Mouse (Mus musculus) stomach, embryonic 15.5 days (tissue): ENCODE measurements around the gene Gstm2. TPM values are rescaled to one million over a fixed set of nuclear protein-coding genes. Genes with fewer than 3 reads are reported as not detected.
A peak's percentile ranks its signal among the peaks of the same experiment; 100 is the strongest.
"Not testable (repeated sequence)": the region's sequence is repeated elsewhere in the genome, so short reads cannot be mapped to it uniquely, and the experiment has no call there.

Experiments used
- ATAC-seq: fragments of 200-750 bp; cut with Nextera tagmentation; 2 replicates; pipeline ENCODE4 v1.8.0; 2017; ENCODE audit warnings: low read depth, moderate number of reproducible peaks, moderate TSS enrichment; ENCODE audit not compliant: insufficient read depth, low FRiP score
- H3K27ac ChIP-seq: fragments of 300-500 bp; sonication (generic); 2 replicates; pipeline ENCODE4 v1.5.1; 2015; ENCODE audit warnings: mild to moderate bottlenecking, inconsistent platforms
- H3K27me3 ChIP-seq: fragments of 300-500 bp; sonication (generic); replicated peaks from 2 replicates; pipeline ENCODE4 v1.6.1; 2015; ENCODE audit warnings: inconsistent platforms
- H3K36me3 ChIP-seq: fragments of 300-500 bp; sonication (generic); 2 replicates; pipeline ENCODE4 v1.6.1; 2015; ENCODE audit warnings: inconsistent platforms
- H3K4me1 ChIP-seq: fragments of 300-500 bp; sonication (generic); 2 replicates; pipeline ENCODE4 v1.6.1; 2015; ENCODE audit warnings: inconsistent platforms
- H3K4me2 ChIP-seq: fragments of 300-500 bp; sonication (generic); 2 replicates; pipeline ENCODE4 v1.6.1; 2015; ENCODE audit warnings: mild to moderate bottlenecking, inconsistent platforms
- H3K4me3 ChIP-seq: fragments of 300-500 bp; sonication (generic); replicated peaks from 2 replicates; pipeline ENCODE4 v1.5.1; 2015; ENCODE audit warnings: inconsistent platforms
- H3K9ac ChIP-seq: fragments of 300-500 bp; sonication (generic); 2 replicates; pipeline ENCODE4 v1.6.1; 2015; ENCODE audit warnings: inconsistent platforms
- H3K9me3 ChIP-seq: fragments of 300-500 bp; sonication (generic); 2 replicates; pipeline ENCODE4 v1.6.1; 2016; ENCODE audit warnings: inconsistent platforms
- WGBS: fragments of 180-500 bp; shearing (Covaris S2); methylation state at CpG from one replicate; pipeline ENCODE4 v1.1.7; 2015; 5-methylcytosine and 5-hydroxymethylcytosine counted together
- polyA plus RNA-seq: library from polyadenylated mRNA; unstranded; fragments of >200 nt; fragmentation: Nextera tagmentation; extraction: Ambion mirVana; gene quantifications from 2 replicates; pipeline ENCODE4 v1.2.1, GENCODE M21; 2015

Gstm2 gene
- polyA plus RNA-seq, 1 experiment from 2014 or later, result 173 TPM

DNA sequence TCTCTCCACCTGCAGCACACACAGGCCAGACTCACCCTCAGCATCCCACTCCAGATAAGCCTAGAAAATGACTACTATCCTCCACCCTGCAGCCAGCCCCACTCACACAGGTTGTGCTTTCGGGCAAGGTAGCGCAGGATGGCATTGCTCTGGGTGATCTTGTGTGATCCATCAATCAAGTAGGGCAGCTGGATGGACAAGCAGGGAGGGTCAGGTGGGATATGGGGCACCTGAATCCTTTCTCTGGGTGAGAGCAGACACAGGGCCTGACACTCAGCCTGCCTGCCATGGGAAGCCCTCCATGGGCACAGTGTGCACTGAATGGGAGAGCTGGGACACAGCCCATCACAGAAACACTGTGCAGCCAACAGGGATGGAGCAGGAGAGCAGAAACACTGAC, 1.1 kb downstream of the Gstm2 start:
- not testable (repeated sequence) for H3K36me3 ChIP-seq, H3K27me3 ChIP-seq, H3K27ac ChIP-seq, H3K4me3 ChIP-seq, H3K9ac ChIP-seq, ATAC-seq, H3K9me3 ChIP-seq
- peaks cover 17% of the 10 kb centered on the region for H3K4me1 ChIP-seq
- H3K4me2 ChIP-seq, result peak overlapping the region; percentile 47
- whole genome bisulfite sequencing, result 91% methylated on average over 2 of the region's 2 CpGs

DNA sequence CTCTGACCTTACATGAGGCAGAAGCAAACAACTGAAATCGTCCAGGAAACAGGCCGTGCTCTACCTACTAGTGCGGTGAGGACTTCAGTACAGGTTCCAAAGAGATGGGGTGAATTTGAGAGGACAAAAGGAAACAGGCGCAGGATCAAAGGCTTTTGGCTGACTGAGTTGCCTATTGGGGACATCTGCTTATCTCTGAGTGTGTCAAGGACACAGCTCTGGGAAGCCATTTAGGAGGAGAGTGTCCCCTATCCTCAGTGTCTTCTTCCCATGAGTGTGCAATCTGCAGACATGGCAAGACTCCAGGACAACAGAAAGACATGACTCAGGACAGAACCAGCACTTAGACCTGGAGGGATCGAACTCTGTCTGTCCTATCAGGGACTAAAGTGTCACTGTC, 1.8 kb downstream of the Gstm2 start:
- H3K9ac ChIP-seq, result no peak overlapping the region
- H3K27me3 ChIP-seq, result no peaks in the 10 kb centered on the region
- peaks cover 17% of the 10 kb centered on the region for H3K4me1 ChIP-seq
- ATAC-seq, result no peak
- H3K4me2 ChIP-seq, result no peak overlapping the region
- H3K36me3 ChIP-seq, result no peaks in the 10 kb centered on the region
- H3K4me3 ChIP-seq, result no peak overlapping the region
- H3K27ac ChIP-seq, result no peak overlapping the region
- WGBS, result 78% methylated on average over 5 of the region's 5 CpGs
- H3K9me3 ChIP-seq, result no peaks in the 10 kb centered on the region

DNA sequence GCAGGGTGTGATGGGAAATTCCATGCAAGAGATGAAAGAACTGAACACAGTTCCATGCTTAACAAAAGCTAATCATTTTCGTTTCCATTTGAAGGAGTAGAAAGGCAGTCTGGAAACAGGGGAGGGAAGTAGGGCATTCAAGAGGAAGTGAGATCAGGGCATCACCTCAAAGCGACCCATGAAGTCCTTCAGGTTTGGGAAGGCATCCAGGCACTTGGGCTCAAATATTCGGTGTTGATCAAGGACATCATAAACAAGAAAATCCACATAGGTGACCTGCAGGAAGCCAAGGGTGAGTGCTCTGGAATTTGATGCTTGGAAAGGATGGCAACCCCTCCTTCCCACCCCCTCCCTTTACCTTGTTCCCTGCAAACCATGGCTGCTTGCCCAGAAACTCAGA, 2.5 kb downstream of the Gstm2 start:
- no peaks in the 10 kb centered on the region for H3K9me3 ChIP-seq
- H3K9ac ChIP-seq, result no peak overlapping the region
- 54% methylated on average over 3 of the region's 3 CpGs for WGBS
- no peak overlapping the region for H3K27ac ChIP-seq
- no peaks in the 10 kb centered on the region for H3K36me3 ChIP-seq
- no peaks in the 10 kb centered on the region for H3K27me3 ChIP-seq
- ATAC-seq, result no peak
- no peak overlapping the region for H3K4me3 ChIP-seq
- H3K4me2 ChIP-seq, result no peak overlapping the region
- H3K4me1 ChIP-seq, result peaks cover 17% of the 10 kb centered on the region

DNA sequence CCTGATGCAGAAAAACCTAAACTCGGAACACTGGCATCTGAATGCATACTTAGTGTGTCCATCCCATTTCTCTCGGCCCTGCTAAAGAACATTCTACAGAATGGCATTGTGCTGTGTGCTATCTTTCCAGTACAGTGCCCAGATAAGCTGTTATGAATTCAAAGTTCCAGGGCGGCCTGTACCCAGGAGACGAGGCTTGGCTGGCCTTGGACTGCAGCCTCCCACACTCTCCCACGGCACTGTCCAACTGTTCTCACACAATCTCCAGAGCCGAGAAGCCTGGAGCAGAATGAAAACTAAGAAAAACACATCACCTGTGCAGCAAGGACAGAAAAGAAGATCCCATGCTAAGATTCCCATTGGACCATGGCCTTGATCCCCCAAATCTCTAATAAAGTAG, 3.5 kb downstream of the Gstm2 start:
- H3K4me2 ChIP-seq, result no peak overlapping the region
- H3K27ac ChIP-seq, result no peak overlapping the region
- H3K4me3 ChIP-seq, result no peak overlapping the region
- WGBS, result 72% methylated on average over 6 of the region's 6 CpGs
- H3K36me3 ChIP-seq, result no peaks in the 10 kb centered on the region
- peaks cover 20% of the 10 kb centered on the region for H3K4me1 ChIP-seq
- H3K9ac ChIP-seq, result no peak overlapping the region
- no peaks in the 10 kb centered on the region for H3K27me3 ChIP-seq
- ATAC-seq, result no peak
- H3K9me3 ChIP-seq, result no peaks in the 10 kb centered on the region

DNA sequence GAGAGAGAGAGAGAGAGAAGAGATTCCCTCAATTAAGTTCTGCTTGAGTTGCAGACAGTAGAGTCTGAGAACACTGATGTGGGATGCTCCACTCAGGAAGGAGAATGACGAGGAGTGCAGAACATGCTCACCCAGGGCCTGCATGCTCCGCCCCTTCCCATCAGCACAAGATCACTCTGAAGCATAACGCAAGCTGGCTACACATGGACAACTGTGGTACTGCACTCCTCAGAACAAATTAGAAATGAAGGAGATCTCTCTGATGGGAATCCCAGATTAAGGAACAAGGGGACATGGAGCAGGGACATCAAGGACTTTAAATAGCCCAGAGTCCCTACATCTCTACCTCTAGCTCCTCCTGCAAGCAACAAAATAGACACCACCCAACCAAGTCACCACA, 5.0 kb downstream of the Gstm2 start:
- ATAC-seq, result no peak
- Histone ChIP-seq H3K36me3 (no peaks in the 10 kb centered on the region), H3K4me3 (no peak overlapping the region), H3K9me3 (no peaks in the 10 kb centered on the region), H3K4me2 (no peak overlapping the region), H3K4me1 (peaks cover 26% of the 10 kb centered on the region), H3K9ac (no peak overlapping the region), H3K27ac (no peak overlapping the region), H3K27me3 (no peaks in the 10 kb centered on the region)
- 67% methylated on average over 3 of the region's 3 CpGs for WGBS

DNA sequence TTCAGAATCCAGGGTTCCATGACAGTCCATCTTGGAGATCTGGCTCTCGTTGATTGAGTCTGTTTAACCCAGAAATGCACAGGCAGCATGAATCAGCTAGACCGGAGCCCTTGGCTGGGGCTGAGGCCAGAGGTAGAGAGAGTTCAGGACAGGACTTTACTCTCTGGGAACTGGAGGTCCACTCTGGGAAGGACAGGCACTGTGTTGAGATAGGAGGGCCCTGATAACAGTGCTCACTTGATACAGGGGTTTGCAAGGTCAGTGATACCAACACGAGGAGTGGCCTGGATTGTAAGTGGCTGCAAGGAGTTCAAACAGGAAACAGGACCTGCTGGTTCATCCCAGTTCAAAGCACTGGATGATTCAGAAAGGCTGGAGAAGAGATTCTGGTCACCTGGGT, 8.6 kb downstream of the Gstm2 start:
- Histone ChIP-seq H3K27me3 (no peaks in the 10 kb centered on the region), H3K9me3 (no peaks in the 10 kb centered on the region), H3K36me3 (no peaks in the 10 kb centered on the region), H3K4me3 (no peak overlapping the region), H3K4me2 (no peak overlapping the region), H3K27ac (peak overlapping the region; percentile 26; the same call in 1 of the 2 replicates), H3K4me1 (peaks cover 13% of the 10 kb centered on the region; the same call in 1 of the 2 replicates), H3K9ac (no peak overlapping the region; the same call in 1 of the 2 replicates)
- 61% methylated on average over 3 of the region's 3 CpGs for WGBS
- ATAC-seq, result peak; percentile 77

DNA sequence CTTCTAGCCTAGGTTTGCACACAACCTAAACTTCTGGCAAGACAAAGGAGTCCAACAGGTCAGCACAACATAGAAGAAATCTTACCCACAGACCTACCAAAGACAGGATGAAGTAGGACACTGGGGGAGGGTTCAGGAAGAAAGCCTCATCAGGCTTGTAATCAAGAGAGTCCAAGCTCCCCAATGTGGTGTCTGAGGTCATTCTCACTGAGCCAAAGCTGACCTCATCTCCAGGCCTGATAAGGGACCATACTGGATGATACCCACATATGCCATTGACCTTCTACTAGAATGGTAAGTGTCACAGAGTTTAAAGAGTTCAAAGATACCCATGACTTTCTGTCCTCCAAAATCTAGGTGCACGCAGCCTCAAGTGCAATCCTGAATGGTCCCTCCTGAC, 12.0 kb downstream of the Gstm2 start:
- H3K27ac ChIP-seq, result no peak overlapping the region
- no peak for ATAC-seq
- H3K4me1 ChIP-seq, result peaks cover 9% of the 10 kb centered on the region; the same call in 1 of the 2 replicates
- no peak overlapping the region for H3K4me2 ChIP-seq
- no peak overlapping the region for H3K4me3 ChIP-seq
- no peaks in the 10 kb centered on the region for H3K27me3 ChIP-seq
- H3K9ac ChIP-seq, result no peak overlapping the region
- no peaks in the 10 kb centered on the region for H3K9me3 ChIP-seq
- H3K36me3 ChIP-seq, result no peaks in the 10 kb centered on the region
- 84% methylated on average over 1 of the region's 1 CpGs for WGBS

DNA sequence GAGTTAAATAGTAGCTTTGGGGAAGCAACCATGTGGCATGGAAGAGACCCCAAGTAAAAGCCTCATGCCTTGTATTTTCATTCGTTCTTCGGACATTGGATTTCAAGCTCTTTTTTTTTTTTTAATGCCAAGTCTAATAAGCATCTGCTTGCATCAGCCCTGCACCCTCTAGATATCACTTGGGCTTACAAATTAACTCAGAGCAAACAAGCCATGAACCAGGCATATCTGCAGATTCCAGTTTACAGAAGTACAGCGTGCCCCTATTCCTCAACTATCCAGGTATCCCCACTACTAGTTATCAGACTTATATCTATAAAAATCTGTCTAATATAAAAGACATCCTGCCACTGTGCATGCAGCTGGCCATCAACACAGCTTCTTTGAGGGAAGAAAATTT, 14.2 kb downstream of the Gstm2 start:
- Histone ChIP-seq H3K4me1 (peaks cover under 1% of the 10 kb centered on the region; the same call in 1 of the 2 replicates), H3K9ac (no peak overlapping the region), H3K27me3 (no peaks in the 10 kb centered on the region), H3K4me2 (no peak overlapping the region), H3K36me3 (no peaks in the 10 kb centered on the region), H3K9me3 (no peaks in the 10 kb centered on the region), H3K27ac (no peak overlapping the region; the same call in 1 of the 2 replicates), H3K4me3 (no peak overlapping the region)
- 63% methylated on average over 3 of the region's 3 CpGs for WGBS
- ATAC-seq, result no peak

DNA sequence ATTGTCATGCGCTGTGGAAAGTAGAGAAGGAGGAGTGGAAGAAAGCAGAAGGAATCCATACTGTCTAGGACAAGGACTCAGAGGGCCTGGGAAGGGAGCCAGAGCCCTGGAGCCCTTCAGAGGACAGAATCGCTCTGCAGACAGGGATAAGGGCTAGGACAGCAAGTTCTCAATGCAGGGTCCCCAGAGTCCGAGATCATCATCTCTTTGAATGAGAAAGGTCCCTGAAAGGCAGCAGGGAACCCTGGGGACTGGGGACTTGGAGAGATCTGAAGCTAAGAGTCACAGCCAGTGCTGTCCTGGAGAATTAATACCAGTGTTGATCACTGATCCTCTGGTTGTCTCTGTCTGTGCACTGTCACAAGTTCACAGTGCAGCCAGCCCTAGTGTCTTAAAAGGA, 15.2 kb downstream of the Gstm2 start:
- H3K9me3 ChIP-seq, H3K4me3 ChIP-seq, H3K4me2 ChIP-seq, H3K4me1 ChIP-seq, H3K36me3 ChIP-seq, H3K27me3 ChIP-seq, H3K9ac ChIP-seq, H3K27ac ChIP-seq, ATAC-seq: not testable (repeated sequence)
- 62% methylated on average over 3 of the region's 3 CpGs for WGBS

DNA sequence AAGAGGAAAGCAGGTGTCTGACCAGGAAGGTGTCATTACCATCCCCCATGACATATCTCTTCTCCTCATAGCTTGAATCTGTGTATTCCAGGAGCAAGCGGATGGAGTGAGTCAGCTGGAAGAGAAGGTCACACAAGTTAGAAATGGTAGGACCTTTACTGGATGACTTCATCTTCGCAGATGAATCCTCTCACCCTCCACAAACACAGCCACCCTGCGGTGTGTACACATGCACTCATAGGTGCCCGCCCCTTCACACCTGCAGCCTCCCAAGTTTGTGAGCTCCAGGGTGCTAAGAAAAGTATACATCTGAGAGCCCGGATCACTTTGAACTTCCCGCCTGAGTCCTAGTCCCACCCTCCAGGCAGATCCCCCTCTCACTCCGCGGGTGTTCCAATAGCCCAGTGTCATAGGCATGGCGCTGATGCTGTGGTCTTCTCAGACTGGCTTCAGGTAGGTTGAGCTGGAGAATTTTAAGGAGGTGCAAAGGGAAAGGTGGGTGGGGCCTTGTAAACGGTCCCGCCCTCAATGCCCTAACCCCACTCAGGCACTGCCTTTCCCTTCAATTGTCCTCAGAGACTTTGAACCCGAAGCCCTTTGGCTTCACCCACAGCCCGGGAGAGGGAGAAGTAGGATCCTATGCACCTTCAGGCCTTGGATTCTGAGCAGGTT, 17.4 kb downstream of the Gstm2 start, which contains the start of gene Gstm3:
Gstm3 (minus strand) TSS at position 560 of the 672 bp plus-strand sequence.
- Histone ChIP-seq H3K36me3 (no peaks in the 10 kb centered on the region), H3K27me3 (no peaks in the 10 kb centered on the region), H3K4me3 (no peak within 1 kb of the TSS; the same call in 1 of the 2 replicates), H3K4me2 (peak within 1 kb of the TSS; percentile 5; the same call in 1 of the 2 replicates), H3K27ac (no peak within 1 kb of the TSS), H3K9me3 (no peaks in the 10 kb centered on the region), H3K9ac (no peak within 1 kb of the TSS), H3K4me1 (0 out of 2 replicates have a peak, but pooled peaks cover 7% of the 10 kb centered on the region)
- ATAC-seq, result peak; percentile 64
- 44% methylated on average over 13 of the region's 13 CpGs for WGBS

DNA sequence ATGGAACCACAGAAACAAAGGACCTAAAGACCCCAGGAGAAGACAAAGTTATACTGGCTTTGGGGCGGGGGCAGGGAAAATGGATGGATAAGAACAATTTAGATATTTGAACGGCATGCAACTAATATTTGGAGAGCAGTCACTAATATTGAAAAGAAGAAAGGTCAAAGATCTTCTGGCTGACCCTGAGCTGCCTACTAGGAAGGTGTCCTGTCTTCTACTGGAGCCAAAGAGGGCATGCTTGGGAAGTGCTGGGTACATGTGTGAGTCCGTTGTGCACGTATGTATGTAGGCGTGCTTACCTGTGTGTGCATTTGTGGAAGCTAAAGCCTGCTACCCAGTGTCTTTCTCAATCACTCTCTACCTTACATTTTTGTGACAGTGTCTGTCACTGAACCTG, 19.6 kb downstream of the Gstm2 start:
- H3K4me3 ChIP-seq, result no peak overlapping the region
- H3K36me3 ChIP-seq, result no peaks in the 10 kb centered on the region
- H3K9me3 ChIP-seq, result no peaks in the 10 kb centered on the region
- no peak for ATAC-seq
- H3K4me2 ChIP-seq, result no peak overlapping the region
- H3K27me3 ChIP-seq, result no peaks in the 10 kb centered on the region
- no peak overlapping the region for H3K9ac ChIP-seq
- 92% methylated on average over 5 of the region's 5 CpGs for WGBS
- H3K4me1 ChIP-seq, result 0 out of 2 replicates have a peak, but pooled peaks cover 7% of the 10 kb centered on the region
- H3K27ac ChIP-seq, result no peak overlapping the region

DNA sequence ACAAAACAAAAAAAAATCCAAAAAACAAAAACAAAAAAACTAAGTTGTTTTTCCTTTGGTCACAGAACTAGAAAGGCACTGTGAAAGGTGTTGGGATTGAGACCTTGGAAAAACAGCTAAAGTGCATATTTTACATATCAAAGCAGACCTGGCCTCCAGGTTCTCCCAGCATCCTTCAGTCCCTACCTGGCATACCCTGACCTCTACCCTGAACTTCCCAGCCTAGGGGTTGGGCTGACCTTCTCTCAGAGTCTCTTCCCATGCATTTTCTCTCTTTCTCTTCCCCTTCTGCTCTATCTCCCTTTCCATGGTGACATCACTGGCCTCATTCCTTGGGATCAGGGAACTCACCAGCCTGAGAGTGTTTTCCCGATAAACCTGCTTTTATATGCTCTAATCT, 20.7 kb downstream of the Gstm2 start:
- no peak overlapping the region for H3K4me2 ChIP-seq

More for the DNA sequence above, 20.7 kb downstream of the Gstm2 start:
- H3K4me1 ChIP-seq, result 0 out of 2 replicates have a peak, but pooled peaks cover 7% of the 10 kb centered on the region
- 57% methylated on average over 1 of the region's 1 CpGs for WGBS
- no peak overlapping the region for H3K9ac ChIP-seq
- no peak overlapping the region for H3K4me3 ChIP-seq
- no peaks in the 10 kb centered on the region for H3K27me3 ChIP-seq
- H3K27ac ChIP-seq, result peak overlapping the region; percentile 31; the same call in 1 of the 2 replicates
- no peak for ATAC-seq
- H3K36me3 ChIP-seq, result no peaks in the 10 kb centered on the region
- H3K9me3 ChIP-seq, result no peaks in the 10 kb centered on the region
